Mouse (Mus musculus): ENCODE data around the gene Ercc4. TPM values are rescaled to one million over a fixed set of nuclear protein-coding genes. Genes with fewer than 3 reads are reported as not detected.
"Not testable (repeated sequence)": the region's sequence is repeated elsewhere in the genome, so short reads cannot be mapped to it uniquely, and the experiment has no call there.

Ercc4 gene
- 10 to 100 TPM; 22.8 to 25.8 TPM for total RNA-seq (2021)
- long read RNA-seq, experiment 1, transcript Ercc4-201 (11 exons, 3,480 nt) = major isoform, 8 of 11 reads
- long read RNA-seq, experiment 1, partial matches to known transcripts = 3 of 11 reads
- long read RNA-seq, experiment 1, other reads (novel, unspliced or antisense) = 0 of 11 reads
- long read RNA-seq, experiment 2, transcript Ercc4-201 (11 exons, 3,480 nt) = major isoform, 37 of 49 reads
- long read RNA-seq, experiment 2, partial matches to known transcripts = 7 of 49 reads
- long read RNA-seq, experiment 2, other reads (novel, unspliced or antisense) = 5 of 49 reads

GRCm38 (mm10) chr16:13109156-13109989 is at the start of gene Ercc4:
Ercc4 (plus strand) TSS chr16:13109684.
- peak; percentile 91 to 93 for DNase-seq (ENCODE audit: low spot score in 2 of 2)

GRCm38 (mm10) chr16:13061113-13061512 is 48.4 kb upstream of the Ercc4 start:
- DNase-seq (ENCODE audit: low spot score in 2 of 2) = no peak

GRCm38 (mm10) chr16:13074176-13074575 is 35.3 kb upstream of the Ercc4 start:
- DNase-seq (ENCODE audit: low spot score in 2 of 2) = no peak

- DNase-seq (ENCODE audit: low spot score in 2 of 2) = no peak
These were observed 29.3 kb upstream of the Ercc4 start for GRCm38 (mm10) chr16:13080161-13080560.

DNA sequence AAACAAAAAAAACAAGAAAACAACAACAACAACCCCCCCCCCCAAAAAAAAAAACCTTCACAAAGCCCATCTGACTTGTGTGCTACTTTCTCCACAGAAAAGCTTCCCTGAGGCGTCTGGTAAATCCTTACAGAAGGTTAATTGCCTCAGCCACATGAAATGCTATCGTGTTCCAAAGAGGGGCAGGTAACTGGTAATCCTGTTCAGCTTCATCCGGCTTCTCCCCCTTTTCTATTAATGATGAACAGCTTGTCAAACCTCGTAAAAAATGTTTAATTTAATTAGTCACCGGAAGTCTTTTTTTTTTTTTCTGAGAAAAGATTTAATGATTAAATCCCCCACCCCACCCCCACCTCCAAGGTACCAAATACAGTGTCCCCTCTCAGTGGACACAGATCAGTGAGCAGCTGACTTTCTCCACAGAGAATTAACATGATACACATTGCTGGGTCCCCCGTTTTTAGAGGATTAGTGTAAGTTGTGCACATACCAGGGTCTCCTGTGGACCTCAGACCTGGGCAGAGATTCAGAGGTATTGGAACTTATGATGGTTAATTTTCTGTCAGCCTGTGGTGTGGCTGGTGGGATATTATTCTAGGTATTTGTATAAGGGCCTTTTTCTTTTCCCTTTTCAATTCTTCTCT is 26.2 kb upstream of the Ercc4 start:
- no peak for DNase-seq (ENCODE audit: low spot score in 2 of 2)

GRCm38 (mm10) chr16:13108356-13108755 is 1.1 kb upstream of the Ercc4 start:
- DNase-seq (ENCODE audit: low spot score in 2 of 2) = no peak

- no peak for DNase-seq (ENCODE audit: low spot score in 2 of 2)
These were observed 609 bp downstream of the Ercc4 start for GRCm38 (mm10) chr16:13109990-13110595.

DNA sequence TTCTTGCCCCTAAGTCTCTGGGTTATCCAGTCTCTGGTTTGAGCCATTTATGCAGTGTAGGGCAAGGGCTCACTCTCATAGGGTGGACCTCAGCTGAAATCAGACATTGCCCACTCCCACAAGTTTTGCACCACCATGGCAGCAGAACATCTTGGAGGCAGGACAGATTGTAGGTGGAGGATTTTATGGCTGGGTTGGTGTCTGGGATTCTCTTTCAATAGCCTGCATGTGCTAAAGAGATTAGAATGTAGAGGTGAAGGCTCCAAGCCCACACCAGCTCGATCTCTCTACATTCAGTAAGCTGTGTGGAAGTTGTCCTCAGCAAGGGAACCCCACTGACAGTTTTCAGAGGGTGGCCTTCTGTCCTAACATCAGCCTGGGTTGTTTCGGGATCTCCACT is 5.3 kb downstream of the Ercc4 start:
- DNase-seq (ENCODE audit: low spot score in 2 of 2) = no peak

DNA sequence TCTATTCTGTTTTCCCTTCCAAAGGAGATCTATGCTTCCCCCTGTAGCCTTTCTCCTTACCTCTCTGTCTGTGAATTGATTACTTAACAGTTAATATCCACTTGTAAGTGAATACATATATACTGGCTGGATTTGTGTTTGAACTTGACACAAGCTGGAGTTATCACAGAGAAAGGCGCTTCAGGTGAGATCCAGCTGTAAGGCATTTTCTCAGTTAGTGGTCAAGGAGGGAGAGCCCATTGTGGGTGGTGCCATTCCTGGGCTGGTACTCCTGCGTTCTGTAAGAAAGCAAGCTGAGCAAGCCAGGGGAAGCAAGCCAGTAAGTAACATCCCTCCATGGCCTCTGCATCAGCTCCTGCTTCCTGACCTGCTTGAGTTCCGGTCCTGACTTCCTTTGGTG is 6.0 kb downstream of the Ercc4 start:
- not testable (repeated sequence) for DNase-seq (ENCODE audit: low spot score in 2 of 2)

DNA sequence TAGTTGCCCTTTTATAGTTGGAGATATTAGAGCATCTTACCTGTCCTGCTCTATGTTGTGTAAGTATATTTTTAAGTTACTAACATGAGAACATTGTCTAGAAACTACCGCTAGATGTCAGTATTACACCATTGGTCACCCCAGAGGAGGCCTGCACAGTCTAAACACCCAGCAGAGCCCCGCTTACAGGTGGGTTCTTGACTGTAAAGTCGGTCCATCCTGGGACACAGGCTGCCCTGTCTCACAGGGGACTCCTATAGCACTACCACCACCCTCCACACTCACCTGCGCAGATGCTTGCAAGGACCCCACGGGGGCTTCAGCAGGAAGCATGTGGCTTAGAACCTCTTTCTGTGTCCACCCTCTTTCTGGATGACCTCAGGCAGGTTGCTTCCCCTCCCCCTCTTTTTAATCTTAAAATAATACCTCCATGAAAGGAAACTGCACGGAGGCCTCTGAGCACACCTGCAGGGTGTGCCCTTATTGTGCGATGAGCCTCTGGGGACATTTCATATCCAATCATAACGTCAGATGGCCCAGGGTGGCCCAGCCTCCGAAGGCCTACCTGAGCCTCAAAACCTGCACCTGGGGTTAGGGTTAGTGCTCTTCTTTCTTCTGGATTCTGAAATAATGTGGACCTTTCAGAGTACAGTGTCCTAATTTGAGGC is 7.9 kb downstream of the Ercc4 start:
- DNase-seq (ENCODE audit: low spot score in 2 of 2) = no peak

GRCm38 (mm10) chr16:13117967-13118430 is 8.5 kb downstream of the Ercc4 start:
- no peak for DNase-seq (ENCODE audit: low spot score in 2 of 2)

DNA sequence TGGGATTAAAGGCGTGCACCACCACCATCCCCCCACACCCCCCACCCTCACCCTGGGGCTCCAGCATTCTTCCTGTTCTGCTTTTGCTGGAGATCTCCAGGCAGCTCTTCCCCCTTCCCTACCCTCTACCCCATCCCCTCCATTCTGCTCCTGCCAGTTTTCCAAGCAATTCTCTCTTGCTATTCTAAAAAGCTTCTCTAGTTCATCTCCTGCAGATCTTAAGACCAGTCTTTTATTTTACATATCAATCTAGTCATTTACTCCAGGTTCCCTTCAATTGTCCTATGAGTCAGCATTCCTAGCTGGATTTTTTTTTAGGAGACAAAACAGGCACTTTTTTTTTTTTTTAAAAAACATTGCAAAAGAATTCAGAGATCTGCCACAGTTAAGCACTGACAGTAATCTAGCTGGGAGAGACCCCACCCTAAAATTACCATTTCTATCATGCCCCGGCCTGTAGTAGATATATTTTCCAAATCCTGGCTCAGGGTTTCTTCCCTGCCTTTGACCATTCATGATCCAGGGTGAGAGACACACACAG is 9.3 kb downstream of the Ercc4 start:
- no peak for DNase-seq (ENCODE audit: low spot score in 2 of 2)

GRCm38 (mm10) chr16:13119641-13120350 is 10.3 kb downstream of the Ercc4 start:
- DNase-seq (ENCODE audit: low spot score in 2 of 2) = no peak

DNA sequence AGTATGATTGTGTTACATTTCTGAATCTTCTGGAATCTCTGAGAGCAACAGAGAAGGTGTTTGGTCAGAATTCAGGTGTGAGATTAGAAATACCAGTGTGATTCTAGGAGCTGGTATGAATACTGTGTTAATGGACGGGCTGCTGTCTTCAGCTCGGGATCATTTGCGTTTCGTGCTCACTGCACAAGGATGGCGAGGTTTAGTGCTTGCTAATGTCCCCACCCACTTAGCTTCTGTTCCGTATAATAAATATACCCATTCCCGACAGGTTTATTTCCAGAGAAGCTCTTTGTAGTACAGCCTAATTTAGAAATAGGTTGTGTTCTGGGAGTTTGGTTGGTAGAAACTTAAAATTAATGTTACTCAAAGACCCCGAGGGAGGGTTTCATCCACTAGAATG is 15.9 kb downstream of the Ercc4 start:
- no peak for DNase-seq (ENCODE audit: low spot score in 2 of 2)

GRCm38 (mm10) chr16:13127566-13127965 is 18.1 kb downstream of the Ercc4 start:
- no peak for DNase-seq (ENCODE audit: low spot score in 2 of 2)

DNA sequence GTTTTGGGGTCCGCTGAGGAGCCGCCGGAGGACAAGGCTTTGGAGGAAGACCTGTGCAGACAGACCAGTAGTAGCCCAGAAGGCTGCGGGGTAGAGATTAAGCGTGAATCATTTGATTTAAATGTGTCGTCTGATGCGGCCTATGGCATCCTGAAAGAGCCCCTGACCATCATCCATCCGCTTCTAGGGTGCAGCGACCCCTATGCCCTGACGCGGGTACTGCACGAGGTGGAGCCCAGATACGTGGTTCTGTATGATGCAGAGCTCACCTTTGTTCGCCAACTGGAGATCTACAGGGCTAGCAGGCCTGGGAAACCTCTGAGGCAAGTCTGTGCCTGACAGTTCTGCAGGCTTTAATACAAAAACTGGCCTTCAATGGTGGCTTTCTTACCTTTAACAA is 20.9 kb downstream of the Ercc4 start:
- DNase-seq (ENCODE audit: low spot score in 2 of 2) = no peak

- no peak for DNase-seq (ENCODE audit: low spot score in 2 of 2)
These were observed 31.7 kb downstream of the Ercc4 start for GRCm38 (mm10) chr16:13141220-13141619.

DNA sequence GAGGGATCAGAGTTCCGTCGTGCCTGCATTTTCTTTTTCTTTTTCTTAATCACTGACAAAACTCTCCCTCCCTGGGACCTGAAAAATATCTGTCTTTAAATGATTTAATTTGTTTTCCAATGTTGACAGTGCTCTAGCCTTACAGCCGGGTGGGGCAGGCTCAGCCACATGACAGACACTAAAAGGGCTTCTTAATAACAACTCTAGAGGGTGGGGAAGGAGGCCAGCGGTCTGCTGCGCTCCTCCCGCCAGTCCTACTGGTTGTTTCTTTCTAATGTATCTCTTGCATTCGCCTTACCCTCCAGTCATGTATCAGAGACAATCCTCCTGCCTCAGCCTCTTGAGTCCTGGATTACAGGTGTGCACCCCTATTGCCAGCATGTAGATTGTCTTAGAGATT is 34.4 kb downstream of the Ercc4 start:
- no peak for DNase-seq (ENCODE audit: low spot score in 2 of 2)

DNA sequence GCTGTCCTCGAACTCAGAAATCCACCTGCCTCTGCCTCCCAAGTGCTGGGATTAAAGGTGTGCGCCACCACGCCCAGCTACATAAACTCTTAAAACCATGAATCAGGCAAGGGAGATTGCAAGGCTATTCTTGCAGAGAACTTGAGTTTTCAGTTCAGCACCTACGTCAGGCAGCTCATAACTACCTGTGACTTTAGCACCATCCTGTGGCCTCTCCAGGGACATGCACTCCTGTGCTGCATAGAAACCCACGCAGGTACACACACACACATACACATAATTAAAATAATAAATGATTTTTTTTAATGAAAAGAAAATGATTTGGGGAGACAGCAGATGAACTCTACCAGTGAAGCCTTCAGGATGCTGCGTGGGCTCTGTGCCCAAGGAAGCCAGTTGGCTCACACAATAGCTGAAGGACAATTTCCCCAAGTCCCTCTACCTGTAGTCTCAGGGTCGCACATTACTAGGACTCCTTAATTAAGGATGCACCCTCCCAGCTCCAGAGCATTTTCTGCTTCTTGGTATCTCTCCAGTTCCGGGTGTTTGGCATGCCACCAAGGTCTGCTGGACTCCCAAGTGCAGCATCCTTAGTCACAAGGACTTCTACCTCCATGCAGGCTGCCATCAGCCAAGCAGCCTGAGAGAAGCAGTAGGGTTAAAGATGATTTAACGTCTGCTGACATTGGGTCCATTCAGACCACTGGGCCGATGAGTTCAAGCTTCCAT is 35.4 kb downstream of the Ercc4 start:
- DNase-seq (ENCODE audit: low spot score in 2 of 2) = no peak
